Mouse (Mus musculus) skeletal muscle tissue, adult 2 months (tissue): Measurements from ENCODE around the gene Tppp.
"Not testable (repeated sequence)": the region's sequence is repeated elsewhere in the genome, so short reads cannot be mapped to it uniquely, and the experiment has no call there.

Experiments used
- DNase-seq: peaks from one replicate; pipeline ENCODE4 v3.0.0-alpha.2; 2012; ENCODE audit warnings: low read depth, low spot score

Tppp gene

GRCm38 (mm10) chr13:74025151-74026081 lies 16.2 kb downstream of the Tppp start:
- no peak for DNase-seq

- peak; percentile 50 for DNase-seq
Measured at GRCm38 (mm10) chr13:74026215-74026614, 17.0 kb downstream of the Tppp start.

- DNase-seq = no peak
Measured at GRCm38 (mm10) chr13:74028116-74028515, 18.9 kb downstream of the Tppp start.

GRCm38 (mm10) chr13:74029013-74029412 lies 19.8 kb downstream of the Tppp start:
- DNase-seq = no peak

- no peak for DNase-seq
Measured at GRCm38 (mm10) chr13:74030691-74031090, 21.5 kb downstream of the Tppp start.

- no peak for DNase-seq
Measured at GRCm38 (mm10) chr13:74031133-74031532, 21.9 kb downstream of the Tppp start.

- DNase-seq = no peak
Measured at GRCm38 (mm10) chr13:74034756-74035155, 25.5 kb downstream of the Tppp start.

GRCm38 (mm10) chr13:74035776-74036175 lies 26.6 kb downstream of the Tppp start:
- no peak for DNase-seq

GRCm38 (mm10) chr13:74039926-74040325 lies 30.7 kb downstream of the Tppp start:
- DNase-seq = no peak

GRCm38 (mm10) chr13:74056194-74056593 lies 47.0 kb downstream of the Tppp start:
- no peak for DNase-seq

- DNase-seq = no peak
Measured at GRCm38 (mm10) chr13:74058081-74058480, 48.9 kb downstream of the Tppp start.

GRCm38 (mm10) chr13:74061613-74062377 lies 52.6 kb downstream of the Tppp start, which contains the start of gene Cep72:
Gene Cep72 (minus strand): TSS chr13:74062299.
- peak; percentile 72 for DNase-seq

- DNase-seq = no peak
Measured at GRCm38 (mm10) chr13:74062378-74063128, 53.3 kb downstream of the Tppp start.

- no peak for DNase-seq
Measured at GRCm38 (mm10) chr13:74063340-74064050, 54.3 kb downstream of the Tppp start.

GRCm38 (mm10) chr13:74066576-74066975 lies 57.4 kb downstream of the Tppp start:
- no peak for DNase-seq

- DNase-seq = not testable (repeated sequence)
Measured at GRCm38 (mm10) chr13:74071244-74071643, 62.0 kb downstream of the Tppp start.

- DNase-seq = no peak
Measured at GRCm38 (mm10) chr13:74071714-74072113, 62.5 kb downstream of the Tppp start.

GRCm38 (mm10) chr13:74073369-74073768 lies 64.2 kb downstream of the Tppp start:
- no peak for DNase-seq
